Mouse (Mus musculus) liver, postnatal 0 days (tissue): ENCODE data around the gene Snapc4.

Experiments
- CTCF ChIP-seq: sonication (generic); IDR thresholded peaks from 2 replicates; pipeline ENCODE4 v1.5.1; 2016; ENCODE audit warnings: antibody characterized with exemption, low read depth
- EP300 ChIP-seq: IDR thresholded peaks from 2 replicates; pipeline ENCODE4 v1.6.1; 2016; ENCODE audit warnings: antibody characterized with exemption, low read depth, mild to moderate bottlenecking

DNA sequence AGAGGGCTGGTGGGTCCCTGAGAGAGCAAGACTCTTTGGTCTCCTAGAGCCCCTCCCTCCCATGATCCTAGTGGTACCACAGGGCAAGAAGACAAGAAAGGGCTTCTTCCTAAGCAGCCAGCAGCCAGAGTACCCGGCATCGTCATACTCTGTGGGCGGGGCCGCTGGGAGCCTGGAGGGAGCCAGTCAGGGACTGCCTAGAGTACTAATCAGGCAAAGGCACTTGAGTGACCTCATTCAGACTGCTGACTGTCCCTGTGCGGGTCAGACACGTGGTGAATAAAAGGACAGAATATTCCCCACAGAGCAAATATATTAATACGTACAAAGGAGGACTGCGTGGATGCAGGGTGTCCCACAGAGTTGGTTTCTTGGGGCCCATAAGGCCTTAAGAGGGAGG, 51.1 kb downstream of the Snapc4 start:
- TF ChIP-seq EP300 (no peak), CTCF (no peak)
